Mouse (Mus musculus): ENCODE measurements around the gene Tcl1b4.
"Not testable (repeated sequence)": the region's sequence is repeated elsewhere in the genome, so short reads cannot be mapped to it uniquely, and the experiment has no call there.

Gene Tcl1b4

GRCm38 (mm10) chr12:105201657-105202056 is at the start of gene Tcl1b4:
Gene Tcl1b4 (plus strand): TSS chr12:105201957.
- DNase-seq (ENCODE audit: low spot score), result not testable (repeated sequence)

GRCm38 (mm10) chr12:105155286-105155685 is 46.5 kb upstream of the Tcl1b4 start:
- DNase-seq (ENCODE audit: low spot score), result not testable (repeated sequence)

DNA sequence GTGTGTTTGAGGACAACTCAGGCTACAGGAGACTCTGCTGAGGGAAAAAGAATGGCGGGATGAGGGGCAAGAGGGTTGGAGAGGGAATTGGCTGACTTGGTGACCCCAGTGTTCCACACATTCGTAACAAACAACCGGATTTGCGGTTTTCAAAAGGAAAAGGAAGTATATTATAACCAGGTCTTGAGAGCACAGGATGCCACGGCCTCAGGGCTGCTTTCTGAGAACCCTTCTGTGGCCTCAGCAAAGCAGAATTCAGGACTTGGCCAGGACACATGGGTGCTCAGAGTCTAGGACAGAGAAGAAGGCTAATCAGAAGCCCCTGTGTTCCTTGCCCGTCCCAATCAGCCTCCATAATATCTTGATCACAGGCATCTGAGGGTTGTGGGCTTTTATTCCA is 42.9 kb upstream of the Tcl1b4 start:
- no peak for DNase-seq (ENCODE audit: low spot score)

DNA sequence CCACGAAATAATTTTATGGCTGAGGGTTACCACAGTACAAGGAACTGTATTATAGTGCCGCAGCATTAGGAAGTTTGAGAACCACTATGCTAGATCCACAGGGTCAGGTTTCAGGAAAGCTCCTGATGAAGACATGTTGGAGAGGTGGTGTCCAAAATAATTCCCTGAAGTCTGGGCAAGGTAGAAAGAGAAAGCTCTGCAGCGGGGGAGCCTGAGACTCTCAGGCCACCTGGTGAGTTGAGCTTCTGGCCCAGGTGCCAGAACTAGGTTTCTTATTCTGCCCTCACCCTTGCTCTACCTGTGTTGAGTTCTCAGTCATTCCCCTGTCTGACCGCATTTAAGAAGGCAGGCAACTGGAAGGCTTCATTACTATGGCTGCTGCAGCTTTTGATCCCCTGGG is 42.4 kb upstream of the Tcl1b4 start, which contains the start of gene Tcl1b1:
Tcl1b1 (plus strand) TSS at position 301 of the 400 bp plus-strand sequence.
- DNase-seq (ENCODE audit: low spot score), result no peak

- DNase-seq (ENCODE audit: low spot score), result no peak
Measured at GRCm38 (mm10) chr12:105166734-105167133, 35.0 kb upstream of the Tcl1b4 start.

DNA sequence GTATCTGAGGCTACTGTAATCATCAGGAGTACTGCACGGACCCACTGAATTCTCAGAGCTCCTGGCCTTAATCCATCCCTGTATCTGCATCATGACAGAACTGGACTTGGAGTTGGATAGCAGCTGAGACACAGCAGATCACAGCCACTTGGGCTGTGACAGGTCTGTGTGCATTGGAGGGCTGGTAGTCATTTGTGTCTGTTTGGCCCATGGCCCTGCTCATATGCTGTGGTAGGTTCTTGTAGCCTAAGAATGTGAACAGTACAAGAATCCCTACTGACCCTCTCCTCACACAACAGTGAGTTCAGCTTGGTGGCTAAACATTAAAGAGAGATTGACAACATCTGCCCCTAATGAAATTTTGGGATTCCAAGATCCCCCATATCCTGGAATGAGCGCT is 28.4 kb upstream of the Tcl1b4 start:
- no peak for DNase-seq (ENCODE audit: low spot score)

- DNase-seq (ENCODE audit: low spot score), result peak; percentile 47
Measured at GRCm38 (mm10) chr12:105174318-105174717, 27.4 kb upstream of the Tcl1b4 start.

DNA sequence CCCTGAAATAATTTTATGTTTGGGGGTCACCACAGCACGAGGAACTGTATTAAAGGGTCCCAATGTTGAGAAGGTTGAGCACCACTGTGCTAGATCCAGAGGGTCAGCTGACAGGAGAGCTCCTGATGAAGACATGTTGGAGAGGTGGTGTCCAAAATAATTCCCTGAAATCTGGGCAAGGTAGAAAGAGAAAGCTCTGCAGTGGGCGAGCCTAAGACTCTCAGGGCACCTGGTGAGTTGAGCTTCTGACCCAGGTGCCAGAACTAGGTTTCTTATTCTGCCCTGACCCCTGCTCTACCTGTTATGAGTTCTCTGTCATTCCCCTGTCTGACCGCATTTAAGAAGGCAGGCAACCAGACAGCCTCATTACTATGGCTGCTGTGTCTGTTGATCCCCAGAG is 25.7 kb upstream of the Tcl1b4 start, which contains the start of gene Tcl1b5:
Tcl1b5 (plus strand) TSS at position 301 of the 400 bp plus-strand sequence.
- not testable (repeated sequence) for DNase-seq (ENCODE audit: low spot score)

DNA sequence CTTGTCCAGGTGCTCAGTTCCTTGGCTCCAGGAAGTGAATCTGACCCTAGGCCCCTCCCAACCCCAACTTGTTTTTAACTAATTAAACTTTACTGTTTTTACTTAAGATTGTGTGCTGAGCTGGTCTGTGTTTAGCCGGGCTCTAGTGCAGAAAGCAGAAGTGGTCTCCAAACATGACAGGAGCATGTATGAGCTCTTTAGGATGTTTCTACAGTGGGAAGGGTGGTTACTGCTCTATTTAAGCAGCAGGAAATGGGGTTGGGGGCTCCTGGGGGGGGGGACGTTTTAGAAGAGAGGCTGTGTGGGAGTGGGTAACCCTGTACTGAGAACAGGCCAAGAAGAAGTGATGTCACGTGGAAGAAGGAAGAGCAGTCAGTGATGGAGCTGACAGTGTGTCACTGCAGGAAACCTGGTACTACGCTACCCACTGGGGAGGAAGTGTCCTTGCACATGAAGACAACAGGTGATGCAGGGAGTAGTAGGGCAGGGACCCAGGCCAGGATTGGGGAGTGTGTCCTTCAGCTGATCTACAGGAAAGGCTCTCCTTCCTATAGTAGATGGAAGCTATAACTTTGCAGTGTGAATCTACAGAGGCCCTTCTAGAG is 20.6 kb upstream of the Tcl1b4 start:
- not testable (repeated sequence) for DNase-seq (ENCODE audit: low spot score)

GRCm38 (mm10) chr12:105188980-105189379 is 12.8 kb upstream of the Tcl1b4 start:
- DNase-seq (ENCODE audit: low spot score), result peak; percentile 12

DNA sequence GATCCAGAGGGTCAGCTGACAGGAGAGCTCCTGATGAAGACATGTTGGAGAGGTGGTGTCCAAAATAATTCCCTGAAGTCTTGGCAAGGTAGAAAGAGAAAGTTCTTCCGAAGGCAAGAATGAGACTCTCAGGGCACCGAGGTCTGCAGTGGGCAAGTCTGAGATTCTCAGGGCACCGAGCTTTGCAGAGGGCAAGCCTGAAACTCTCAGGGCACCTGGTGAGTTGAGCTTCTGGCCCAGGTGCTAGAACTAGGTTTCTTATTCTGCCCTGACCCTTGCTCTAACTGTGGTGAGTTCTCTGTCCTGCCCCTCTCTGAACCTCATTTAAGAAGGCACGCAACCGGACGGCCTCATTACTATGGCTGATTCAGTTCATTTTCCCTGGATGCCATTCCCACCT is 11.0 kb upstream of the Tcl1b4 start, which contains the start of gene Tcl1b3:
Tcl1b3 (plus strand) TSS at position 301 of the 400 bp plus-strand sequence.
- DNase-seq (ENCODE audit: low spot score), result not testable (repeated sequence)

GRCm38 (mm10) chr12:105199684-105200497 is 1.9 kb upstream of the Tcl1b4 start:
- not testable (repeated sequence) for DNase-seq (ENCODE audit: low spot score)

GRCm38 (mm10) chr12:105207071-105207470 is 5.3 kb downstream of the Tcl1b4 start:
- no peak for DNase-seq (ENCODE audit: low spot score)

GRCm38 (mm10) chr12:105208441-105208840 is 6.7 kb downstream of the Tcl1b4 start:
- no peak for DNase-seq (ENCODE audit: low spot score)

DNA sequence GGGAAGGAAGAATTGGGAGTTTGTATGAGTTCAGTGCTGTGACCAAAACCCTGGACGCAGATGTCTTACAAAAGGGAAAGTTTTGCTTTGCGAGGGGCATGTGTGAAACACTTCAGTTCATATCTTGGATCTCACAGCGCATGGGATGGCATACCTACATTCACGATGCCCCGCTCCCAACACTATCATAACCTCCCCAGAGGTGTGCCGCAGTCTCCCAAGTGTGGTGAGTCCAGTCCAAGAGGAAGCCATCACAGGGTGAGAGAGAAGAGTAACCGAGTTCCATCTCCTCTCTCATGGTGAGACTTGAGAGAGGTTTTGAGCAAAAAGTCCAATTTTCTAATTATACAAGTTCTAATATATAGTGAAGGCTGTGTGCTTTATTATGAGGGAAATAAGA is 7.5 kb downstream of the Tcl1b4 start:
- DNase-seq (ENCODE audit: low spot score), result no peak

GRCm38 (mm10) chr12:105217101-105217760 is 15.5 kb downstream of the Tcl1b4 start:
- no peak for DNase-seq (ENCODE audit: low spot score)

GRCm38 (mm10) chr12:105222601-105223319 is 21.0 kb downstream of the Tcl1b4 start, which contains the start of gene Tcl1:
Gene Tcl1 (minus strand): TSS chr12:105222793.
- no peak for DNase-seq (ENCODE audit: low spot score)

GRCm38 (mm10) chr12:105224621-105225320 is 23.0 kb downstream of the Tcl1b4 start:
- DNase-seq (ENCODE audit: low spot score), result no peak

DNA sequence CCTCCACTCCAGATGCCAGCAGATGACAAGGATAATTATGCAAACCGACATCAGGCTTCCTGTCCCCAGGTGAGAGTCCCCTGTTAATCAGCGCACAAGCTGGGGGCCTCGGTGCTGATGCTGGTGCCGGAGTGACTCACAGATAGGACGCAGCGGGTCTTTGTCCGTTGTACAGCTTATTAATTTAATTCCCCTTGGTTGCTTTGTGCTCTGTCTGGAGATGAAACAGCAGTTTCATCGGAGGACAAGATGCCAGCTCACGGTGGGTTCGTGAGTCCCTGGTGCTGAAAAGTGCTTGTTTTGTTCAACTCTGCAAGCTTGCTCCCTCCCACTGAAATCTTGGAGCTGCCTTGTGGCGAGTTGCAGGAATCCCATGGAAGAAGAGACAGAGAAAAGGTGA is 32.6 kb downstream of the Tcl1b4 start:
- DNase-seq (ENCODE audit: low spot score), result no peak

DNA sequence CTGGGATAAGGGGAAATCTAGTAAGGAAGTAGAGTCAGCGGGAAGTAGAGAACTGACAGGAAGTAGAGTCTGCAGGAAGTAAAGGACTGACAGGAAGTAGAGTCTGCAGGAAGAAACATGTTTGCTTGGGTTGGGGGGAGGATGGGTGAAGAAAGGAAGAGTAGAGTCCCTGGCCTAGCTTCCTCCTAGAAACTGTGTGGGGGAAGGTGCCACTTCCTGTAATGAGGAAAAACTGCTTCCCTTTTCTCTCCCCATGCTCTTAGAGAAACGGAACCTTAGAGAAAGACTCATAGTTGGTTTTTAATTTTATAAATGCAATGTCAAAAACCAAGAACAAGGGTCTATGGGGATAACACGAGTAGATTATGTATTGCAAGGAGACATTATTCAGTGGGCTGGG is 33.3 kb downstream of the Tcl1b4 start:
- no peak for DNase-seq (ENCODE audit: low spot score)

- no peak for DNase-seq (ENCODE audit: low spot score)
Measured at GRCm38 (mm10) chr12:105239060-105239459, 37.3 kb downstream of the Tcl1b4 start.

All from layer of hippocampus, adult 11-12 months (tissue).